Mouse (Mus musculus): ENCODE measurements around the gene Actr8. TPM values are rescaled to one million over a fixed set of nuclear protein-coding genes. Genes with fewer than 3 reads are reported as not detected.

Gene Actr8
- total and polyA plus RNA-seq, 2 experiments from 2014 or later = 43.7 to 49.0 TPM

DNA sequence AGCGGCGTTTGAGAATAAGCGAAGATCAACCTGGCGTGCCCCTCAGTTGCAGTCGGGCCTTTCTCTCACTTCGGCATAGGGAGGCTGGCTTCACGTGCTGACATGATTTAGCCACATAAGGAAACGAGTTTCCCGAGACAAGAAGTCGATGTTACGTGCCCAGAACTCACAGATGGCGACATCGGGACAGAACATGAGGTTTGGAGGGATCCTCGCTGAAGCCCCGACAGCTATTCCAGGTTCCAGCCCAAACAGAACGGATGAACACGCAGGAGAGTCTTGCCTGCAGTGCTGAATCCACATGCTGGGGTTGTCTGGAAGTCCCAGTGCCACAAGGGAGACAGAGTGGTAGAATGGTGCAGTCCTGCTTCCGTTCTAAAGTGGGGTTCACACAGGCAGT, 60.3 kb downstream of the Actr8 start:
- no peak for TF ChIP-seq CTCF (IDR thresholded peaks at IDR 0.05)
- Histone ChIP-seq H3K4me2 (ENCODE audit: low read depth, low read length, poor library complexity, severe bottlenecking) (no peak overlapping the region), H3K27me3 (ENCODE audit: insufficient read depth, low read length) (no peaks in the 10 kb centered on the region), H3K4me3 (ENCODE audit: low read depth, low read length) (no peak overlapping the region), H3K9me3 (ENCODE audit: low read length) (no peaks in the 10 kb centered on the region), H3K36me3 (ENCODE audit: insufficient read depth, low read length) (peaks cover 47% of the 10 kb centered on the region), H3K27ac (ENCODE audit: low read depth, low read length) (no peak overlapping the region), H3K9ac (replicated peaks; ENCODE audit: low read length, poor library complexity, severe bottlenecking) (no peak overlapping the region), H3K4me1 (ENCODE audit: insufficient read depth, low read length) (no peaks in the 10 kb centered on the region)
- ATAC-seq (ENCODE audit: low FRiP score) (no peak), DNase-seq (ENCODE audit: low spot score) (no peak)
- 91% methylated on average over 18 of the region's 18 CpGs for WGBS

DNA sequence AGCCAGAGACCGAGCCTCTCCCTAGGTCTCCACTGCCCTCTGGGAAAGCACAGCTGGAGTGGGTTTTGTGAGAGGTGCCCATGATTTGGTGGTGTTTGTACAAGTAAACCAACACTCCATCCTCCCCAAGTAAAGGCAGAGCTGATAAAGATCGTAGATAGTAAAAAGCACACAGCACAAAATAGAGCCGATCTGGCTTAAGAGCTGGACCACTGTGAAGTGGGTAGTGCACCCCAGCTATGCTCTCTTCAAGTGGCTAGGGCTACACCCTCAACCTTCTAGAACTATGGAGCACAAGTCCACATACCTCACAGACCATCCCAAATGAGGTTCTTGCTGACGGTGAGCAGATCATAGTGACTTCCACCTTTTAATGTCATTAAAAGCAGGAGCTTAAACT, 61.3 kb downstream of the Actr8 start:
- DNase-seq (ENCODE audit: low spot score) = no peak
- Histone ChIP-seq H3K27ac (ENCODE audit: low read depth, low read length) (no peak overlapping the region), H3K36me3 (ENCODE audit: insufficient read depth, low read length) (peaks cover 46% of the 10 kb centered on the region), H3K4me2 (ENCODE audit: low read depth, low read length, poor library complexity, severe bottlenecking) (no peak overlapping the region), H3K27me3 (ENCODE audit: insufficient read depth, low read length) (no peaks in the 10 kb centered on the region), H3K9me3 (ENCODE audit: low read length) (no peaks in the 10 kb centered on the region), H3K4me3 (ENCODE audit: low read depth, low read length) (no peak overlapping the region), H3K9ac (replicated peaks; ENCODE audit: low read length, poor library complexity, severe bottlenecking) (no peak overlapping the region), H3K4me1 (ENCODE audit: insufficient read depth, low read length) (no peaks in the 10 kb centered on the region)
- 80% methylated on average over 4 of the region's 4 CpGs for WGBS
- no peak for TF ChIP-seq CTCF (IDR thresholded peaks at IDR 0.05)
- ATAC-seq (ENCODE audit: low FRiP score) = no peak

DNA sequence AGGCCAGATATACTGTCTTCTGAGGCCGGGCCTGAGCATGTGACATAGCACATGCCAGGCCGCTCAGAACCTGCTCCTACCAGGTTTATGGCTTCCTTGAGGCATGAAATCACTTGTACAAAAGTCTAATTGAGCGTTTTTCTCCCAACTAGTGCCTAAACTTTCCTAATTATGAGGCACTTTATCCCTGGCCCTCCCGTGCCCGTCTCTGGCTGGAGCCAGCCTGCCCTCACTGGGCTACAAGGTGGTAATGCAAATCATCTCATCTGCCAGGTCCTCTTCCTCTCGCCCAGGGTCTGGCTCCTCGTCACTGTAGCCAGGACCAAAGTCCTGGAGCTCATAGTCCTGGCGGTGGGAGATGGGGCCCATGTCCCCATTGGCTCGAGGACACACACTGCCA, 63.7 kb downstream of the Actr8 start:
- WGBS = 83% methylated on average over 9 of the region's 9 CpGs
- no peak for ATAC-seq (ENCODE audit: low FRiP score)
- H3K27ac ChIP-seq (ENCODE audit: low read depth, low read length) = no peak overlapping the region

DNA sequence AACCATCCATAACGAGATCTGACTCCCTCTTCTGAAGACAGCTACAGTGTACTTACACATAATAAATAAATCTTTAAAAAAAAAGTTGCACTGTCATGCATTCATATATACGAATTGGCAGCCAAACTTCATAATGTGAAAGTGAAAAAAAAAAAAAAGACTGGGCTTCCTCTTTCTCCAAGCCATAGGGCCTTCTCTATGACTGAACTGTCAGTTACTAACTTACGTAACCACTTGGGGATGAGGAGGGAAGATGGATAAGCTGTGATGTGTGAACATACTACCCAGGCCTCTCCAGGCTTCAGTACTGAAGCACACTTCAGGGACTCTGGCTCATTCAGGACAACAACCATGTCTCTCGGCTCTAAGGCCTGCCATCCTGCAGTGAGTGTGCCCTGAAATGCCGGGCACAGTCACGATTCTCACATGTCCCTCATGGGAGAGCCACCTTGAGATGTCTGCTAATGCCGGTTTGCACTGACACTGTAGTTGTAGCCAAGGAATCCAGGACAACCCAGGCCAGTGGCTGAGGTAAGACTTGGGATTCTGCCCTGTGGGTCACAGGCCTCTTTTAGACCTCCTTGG, 65.3 kb downstream of the Actr8 start:
- Histone ChIP-seq H3K9ac (replicated peaks; ENCODE audit: low read length, poor library complexity, severe bottlenecking) (no peak overlapping the region), H3K4me2 (ENCODE audit: low read depth, low read length, poor library complexity, severe bottlenecking) (no peak overlapping the region), H3K4me1 (ENCODE audit: insufficient read depth, low read length) (no peaks in the 10 kb centered on the region), H3K9me3 (ENCODE audit: low read length) (no peaks in the 10 kb centered on the region), H3K4me3 (ENCODE audit: low read depth, low read length) (no peak overlapping the region), H3K27me3 (ENCODE audit: insufficient read depth, low read length) (no peaks in the 10 kb centered on the region), H3K27ac (ENCODE audit: low read depth, low read length) (no peak overlapping the region), H3K36me3 (ENCODE audit: insufficient read depth, low read length) (peaks cover 52% of the 10 kb centered on the region)
- 87% methylated on average over 7 of the region's 7 CpGs for WGBS
- no peak for TF ChIP-seq CTCF (IDR thresholded peaks at IDR 0.05)
- ATAC-seq (ENCODE audit: low FRiP score) (no peak), DNase-seq (ENCODE audit: low spot score) (no peak)

More for the DNA sequence above, 63.7 kb downstream of the Actr8 start:
- Histone ChIP-seq H3K9me3 (ENCODE audit: low read length) (no peaks in the 10 kb centered on the region), H3K36me3 (ENCODE audit: insufficient read depth, low read length) (peaks cover 54% of the 10 kb centered on the region), H3K4me2 (ENCODE audit: low read depth, low read length, poor library complexity, severe bottlenecking) (no peak overlapping the region), H3K4me1 (ENCODE audit: insufficient read depth, low read length) (no peaks in the 10 kb centered on the region), H3K27me3 (ENCODE audit: insufficient read depth, low read length) (no peaks in the 10 kb centered on the region), H3K9ac (replicated peaks; ENCODE audit: low read length, poor library complexity, severe bottlenecking) (no peak overlapping the region), H3K4me3 (ENCODE audit: low read depth, low read length) (no peak overlapping the region)
- no peak for DNase-seq (ENCODE audit: low spot score)
- no peak for TF ChIP-seq CTCF (IDR thresholded peaks at IDR 0.05)

DNA sequence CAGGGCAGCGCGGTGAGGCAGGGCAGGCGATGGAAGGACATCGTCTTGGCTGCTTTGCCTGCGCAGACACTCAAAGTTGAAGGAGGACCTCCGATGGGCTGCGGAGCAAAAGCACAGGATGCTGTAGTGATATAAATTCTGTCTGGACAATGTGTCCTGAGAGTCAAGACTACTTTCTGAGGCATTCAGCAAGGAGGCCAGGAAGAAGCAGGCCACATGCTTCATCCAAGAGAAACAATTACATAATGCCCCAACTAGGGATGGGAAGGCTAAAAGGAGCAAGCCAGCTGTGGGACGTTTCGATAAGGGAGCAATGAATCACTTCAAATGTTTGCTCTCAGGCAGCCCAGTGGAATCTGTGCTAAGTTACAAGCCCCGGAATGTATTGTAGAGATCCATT, 67.1 kb downstream of the Actr8 start:
- WGBS = 92% methylated on average over 10 of the region's 10 CpGs
- no peak overlapping the region for H3K9ac ChIP-seq (replicated peaks; ENCODE audit: low read length, poor library complexity, severe bottlenecking)
- no peaks in the 10 kb centered on the region for H3K4me1 ChIP-seq (ENCODE audit: insufficient read depth, low read length)
- H3K27ac ChIP-seq (ENCODE audit: low read depth, low read length) = no peak overlapping the region
- ATAC-seq (ENCODE audit: low FRiP score) (no peak), DNase-seq (ENCODE audit: low spot score) (no peak)
- no peaks in the 10 kb centered on the region for H3K9me3 ChIP-seq (ENCODE audit: low read length)
- TF ChIP-seq CTCF (IDR thresholded peaks at IDR 0.05) = no peak
- H3K4me2 ChIP-seq (ENCODE audit: low read depth, low read length, poor library complexity, severe bottlenecking) = no peak overlapping the region
- no peaks in the 10 kb centered on the region for H3K27me3 ChIP-seq (ENCODE audit: insufficient read depth, low read length)
- H3K4me3 ChIP-seq (ENCODE audit: low read depth, low read length) = no peak overlapping the region
- peaks cover 55% of the 10 kb centered on the region for H3K36me3 ChIP-seq (ENCODE audit: insufficient read depth, low read length)

DNA sequence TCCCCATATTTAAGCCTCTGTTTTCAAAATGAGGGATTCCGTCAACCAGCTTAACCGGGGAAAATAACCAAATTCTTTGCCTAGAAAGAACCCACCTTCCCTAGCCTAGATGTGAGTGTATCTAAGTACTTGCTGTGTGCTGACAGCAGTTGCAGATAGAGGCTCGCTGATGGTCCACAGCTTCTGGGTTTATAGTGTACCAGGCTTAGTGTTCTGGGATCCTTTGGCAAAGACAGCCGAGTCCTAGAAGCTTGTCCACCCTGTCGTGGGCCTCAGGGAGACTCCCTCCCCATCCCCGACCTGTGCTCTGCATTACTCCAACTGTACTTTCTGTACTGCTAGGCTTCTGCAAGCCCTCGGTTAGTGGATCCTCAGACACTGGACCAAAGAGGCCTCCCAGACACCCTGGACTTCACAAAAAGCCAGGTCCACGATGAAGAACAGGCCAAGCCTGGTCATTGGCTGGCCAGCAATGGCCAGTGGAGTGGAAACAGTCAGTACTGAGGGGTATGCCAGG, 67.6 kb downstream of the Actr8 start:
- Histone ChIP-seq H3K27me3 (ENCODE audit: insufficient read depth, low read length) (no peaks in the 10 kb centered on the region), H3K9me3 (ENCODE audit: low read length) (no peaks in the 10 kb centered on the region), H3K9ac (replicated peaks; ENCODE audit: low read length, poor library complexity, severe bottlenecking) (no peak overlapping the region), H3K36me3 (ENCODE audit: insufficient read depth, low read length) (peaks cover 55% of the 10 kb centered on the region), H3K4me1 (ENCODE audit: insufficient read depth, low read length) (no peaks in the 10 kb centered on the region), H3K4me3 (ENCODE audit: low read depth, low read length) (no peak overlapping the region), H3K4me2 (ENCODE audit: low read depth, low read length, poor library complexity, severe bottlenecking) (no peak overlapping the region), H3K27ac (ENCODE audit: low read depth, low read length) (no peak overlapping the region)
- WGBS = 83% methylated on average over 8 of the region's 8 CpGs
- TF ChIP-seq CTCF (IDR thresholded peaks at IDR 0.05) = no peak
- no peak for DNase-seq (ENCODE audit: low spot score)
- ATAC-seq (ENCODE audit: low FRiP score) = no peak

Data from midbrain, postnatal 0 days (tissue).